Mouse (Mus musculus): ENCODE data around the gene Gsdma3.
"Not testable (repeated sequence)": the region's sequence is repeated elsewhere in the genome, so short reads cannot be mapped to it uniquely, and the experiment has no call there.

Gene Gsdma3

GRCm38 (mm10) chr11:98668984-98669383 is 42.8 kb downstream of the Gsdma3 start:
- no peak for DNase-seq (ENCODE audit: low read depth, low spot score)

GRCm38 (mm10) chr11:98671284-98671815 is 45.2 kb downstream of the Gsdma3 start:
- no peak for DNase-seq (ENCODE audit: low read depth, low spot score)

GRCm38 (mm10) chr11:98671857-98672256 is 45.7 kb downstream of the Gsdma3 start:
- DNase-seq (ENCODE audit: low read depth, low spot score) = no peak

GRCm38 (mm10) chr11:98672482-98672881 is 46.3 kb downstream of the Gsdma3 start:
- DNase-seq (ENCODE audit: low read depth, low spot score) = no peak

GRCm38 (mm10) chr11:98673136-98673535 is 47.0 kb downstream of the Gsdma3 start:
- peak; percentile 57 for DNase-seq (ENCODE audit: low read depth, low spot score)

- DNase-seq (ENCODE audit: low read depth, low spot score) = no peak
Observed at GRCm38 (mm10) chr11:98675829-98676363, 49.7 kb downstream of the Gsdma3 start.

- DNase-seq (ENCODE audit: low read depth, low spot score) = no peak
Observed at GRCm38 (mm10) chr11:98680023-98680422, 53.9 kb downstream of the Gsdma3 start.

GRCm38 (mm10) chr11:98680595-98680994 is 54.4 kb downstream of the Gsdma3 start:
- not testable (repeated sequence) for DNase-seq (ENCODE audit: low read depth, low spot score)

- DNase-seq (ENCODE audit: low read depth, low spot score) = no peak
Observed at GRCm38 (mm10) chr11:98681186-98681585, 55.0 kb downstream of the Gsdma3 start.

- DNase-seq (ENCODE audit: low read depth, low spot score) = peak; percentile 98
Observed at GRCm38 (mm10) chr11:98681786-98682745, 55.9 kb downstream of the Gsdma3 start, which contains the start of gene Psmd3. TSS of gene Psmd3 (plus strand) at chr11:98682554.

- no peak for DNase-seq (ENCODE audit: low read depth, low spot score)
Observed at GRCm38 (mm10) chr11:98682811-98683210, 56.7 kb downstream of the Gsdma3 start.

- DNase-seq (ENCODE audit: low read depth, low spot score) = no peak
Observed at GRCm38 (mm10) chr11:98685642-98686041, 59.5 kb downstream of the Gsdma3 start.

GRCm38 (mm10) chr11:98686976-98687375 is 60.8 kb downstream of the Gsdma3 start:
- DNase-seq (ENCODE audit: low read depth, low spot score) = no peak

All from forelimb bud, embryonic 11.5 days (tissue).